Mouse (Mus musculus) natural killer cell, adult 2 months (primary cell): ENCODE results near the gene Spib.
A peak's percentile ranks its signal among the peaks of the same experiment; 100 is the strongest.

Experiments used
- DNase-seq, 2 experiments: peaks; one replicate each; pipeline ENCODE4 v3.0.0; 2022; ENCODE audit warnings: low spot score in 2 of 2

Spib gene

DNA sequence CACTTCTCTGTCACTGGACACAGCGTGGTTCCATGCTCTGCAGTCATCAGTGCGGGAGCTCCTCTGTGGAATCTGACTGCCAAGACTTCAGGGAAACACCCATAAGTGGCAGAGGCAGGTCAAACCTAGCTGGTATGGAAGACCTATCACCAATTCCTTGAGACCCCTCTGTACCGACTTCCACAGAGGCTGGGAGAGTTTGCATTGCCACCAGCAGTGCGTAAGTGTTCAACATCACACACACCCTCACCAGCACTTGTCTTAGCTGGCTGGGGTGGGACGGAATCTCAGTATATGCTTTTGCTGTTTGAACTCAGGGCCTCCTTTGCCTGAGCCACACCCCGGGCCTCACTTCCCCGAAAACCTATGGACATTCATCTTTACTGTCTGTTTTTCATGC, 43.9 kb downstream of the Spib start:
- DNase-seq, result no peak

DNA sequence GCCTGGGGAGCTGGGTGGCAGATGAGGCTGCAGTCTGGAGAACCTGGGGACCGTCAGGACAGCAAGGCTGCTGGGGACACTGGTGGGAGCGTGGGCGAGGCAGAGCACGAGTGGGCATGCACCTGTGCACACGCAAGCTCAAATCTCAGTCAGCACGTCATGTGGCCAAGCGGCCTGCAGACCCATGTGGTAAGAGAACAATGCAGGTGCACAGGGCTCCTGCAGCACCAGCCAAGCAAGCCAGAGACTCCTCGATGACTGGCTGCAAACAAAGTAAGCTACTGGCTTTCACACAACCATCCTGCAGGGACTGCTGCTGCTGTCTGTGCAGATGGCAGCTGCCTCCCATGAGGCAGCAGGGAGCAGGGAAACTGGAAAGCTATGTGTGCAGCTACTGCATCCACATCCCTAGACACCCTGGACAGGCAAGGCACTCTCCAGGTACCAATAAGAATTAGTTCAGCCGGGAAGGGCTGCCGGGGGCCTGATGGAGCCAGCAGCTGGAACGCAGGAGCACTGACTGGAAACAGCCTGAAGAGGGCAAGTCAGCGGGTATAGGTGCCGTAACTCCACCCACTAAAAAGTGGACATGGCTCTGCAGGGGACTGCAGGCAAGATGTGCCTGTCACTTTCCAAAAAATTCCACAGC, 44.8 kb downstream of the Spib start:
- DNase-seq, result no peak

DNA sequence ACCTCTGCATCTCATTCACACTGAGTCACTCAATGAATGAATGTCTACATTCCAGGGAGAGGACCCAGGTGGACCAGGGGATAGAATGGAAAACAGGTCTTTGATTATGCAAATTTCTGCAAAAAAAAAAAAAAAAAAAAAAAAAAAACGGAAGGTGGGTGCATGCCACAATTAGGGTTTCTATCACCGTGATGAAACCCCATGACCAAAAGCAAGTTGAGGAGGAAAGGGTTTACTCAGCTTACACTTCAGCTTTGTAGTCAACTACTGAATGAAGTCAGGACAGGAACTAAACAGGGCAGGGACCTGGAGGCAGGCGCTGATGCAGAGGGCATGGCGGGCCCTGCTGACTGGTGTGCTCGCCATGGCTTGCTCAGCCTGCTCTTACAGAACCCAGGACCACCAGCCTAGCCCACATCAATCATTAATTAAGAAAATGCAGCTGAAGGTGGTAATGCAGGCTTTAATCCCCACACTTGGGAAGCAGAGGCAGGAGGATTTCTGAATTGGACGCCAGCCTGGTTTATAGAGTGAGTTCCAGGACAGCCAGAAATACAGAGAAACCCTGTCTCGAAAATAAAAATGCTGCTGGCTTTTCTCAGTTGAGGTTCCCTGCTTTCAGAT, 46.2 kb downstream of the Spib start:
- no peak for DNase-seq

DNA sequence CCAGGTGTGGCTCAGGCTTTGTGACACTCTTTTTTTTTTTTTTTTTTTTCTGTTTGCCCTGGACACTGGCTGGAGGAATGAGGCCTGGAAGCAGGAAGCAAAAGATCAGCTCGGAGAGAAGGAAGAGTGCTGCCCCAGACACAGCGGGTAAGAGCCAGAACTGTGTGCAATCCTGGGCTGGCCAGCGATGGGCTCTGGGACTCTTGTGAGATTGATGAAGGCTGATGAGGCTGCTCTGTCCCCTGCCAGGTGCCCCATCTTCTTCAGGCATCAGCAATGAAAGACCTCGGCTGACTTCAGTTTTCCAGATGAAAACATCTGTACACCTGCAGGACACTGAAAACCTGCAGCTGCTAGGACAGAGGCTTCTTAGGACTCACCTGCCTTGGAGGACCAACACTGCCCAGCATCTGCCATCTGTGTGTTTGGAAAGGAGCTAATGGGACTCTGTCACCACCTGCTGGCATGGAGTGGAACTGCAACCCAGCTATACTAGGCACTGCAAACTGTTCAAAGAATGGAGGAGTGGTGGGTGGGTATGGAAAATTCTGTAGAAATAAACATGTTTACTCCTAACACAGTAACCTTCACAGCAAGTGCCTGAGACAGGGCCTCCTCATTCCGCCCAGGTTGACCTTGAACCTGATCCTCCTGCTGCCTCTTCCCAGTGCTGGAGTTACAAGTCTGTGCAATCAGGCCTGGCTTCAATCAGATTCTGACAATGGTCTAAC, 46.9 kb downstream of the Spib start:
- DNase-seq, result peak; percentile 48 to 70

DNA sequence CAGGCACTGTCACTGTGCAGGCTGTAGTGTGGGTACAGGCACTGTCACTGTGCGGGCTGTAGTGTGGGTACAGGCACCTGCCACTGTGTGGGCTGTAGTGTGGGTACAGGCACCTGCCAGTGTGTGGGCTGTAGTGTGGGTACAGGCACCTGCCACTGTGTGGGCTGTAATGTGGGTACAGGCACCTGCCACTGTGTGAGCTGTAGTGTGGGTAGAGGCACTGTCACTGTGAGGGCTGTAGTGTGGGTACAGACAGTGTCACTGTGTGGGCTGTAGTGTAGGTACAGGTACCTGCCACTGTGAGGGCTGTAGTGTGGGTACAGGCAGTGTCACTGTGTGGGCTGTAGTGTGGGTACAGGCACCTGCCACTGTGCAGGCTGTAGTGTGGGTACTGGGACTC, 47.8 kb downstream of the Spib start:
- DNase-seq, result no peak

DNA sequence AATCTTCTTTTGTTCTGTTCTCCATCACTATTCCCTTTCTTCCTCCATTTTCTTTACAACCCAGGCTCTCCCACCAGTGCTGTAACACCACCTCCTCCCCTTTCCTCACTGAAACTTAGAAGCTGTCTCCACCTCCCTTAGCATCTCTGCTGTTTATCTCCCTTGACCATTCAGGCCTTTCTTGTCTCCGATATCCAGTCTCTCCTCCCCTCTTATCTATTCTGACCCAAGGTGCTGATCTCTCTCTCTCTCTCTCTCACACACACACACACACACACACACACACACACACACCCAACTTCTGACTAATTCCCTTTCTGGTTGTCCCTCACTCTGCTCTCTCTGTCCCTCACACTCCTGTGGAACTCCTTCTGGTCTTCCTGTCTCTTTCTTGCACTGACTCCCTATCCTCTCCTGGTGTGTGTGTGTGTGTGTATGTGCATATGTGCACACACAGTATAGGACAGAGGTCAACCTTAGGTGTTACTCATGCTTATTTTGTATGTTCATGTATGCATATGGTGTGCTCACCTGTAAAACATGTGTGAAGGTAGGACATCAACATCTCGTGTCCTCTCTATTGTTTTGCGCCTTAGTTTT, 48.9 kb downstream of the Spib start:
- DNase-seq, result no peak
